Mouse (Mus musculus) right cerebral cortex, adult 18-20 months (tissue): ENCODE measurements around the gene Trim65.
"Not testable (repeated sequence)": the region's sequence is repeated elsewhere in the genome, so short reads cannot be mapped to it uniquely, and the experiment has no call there.

ENCODE experiments used
- DNase-seq: peaks from one replicate; pipeline ENCODE4 v3.0.0; 2022; ENCODE audit warnings: mixed read lengths

The Trim65 gene

DNA sequence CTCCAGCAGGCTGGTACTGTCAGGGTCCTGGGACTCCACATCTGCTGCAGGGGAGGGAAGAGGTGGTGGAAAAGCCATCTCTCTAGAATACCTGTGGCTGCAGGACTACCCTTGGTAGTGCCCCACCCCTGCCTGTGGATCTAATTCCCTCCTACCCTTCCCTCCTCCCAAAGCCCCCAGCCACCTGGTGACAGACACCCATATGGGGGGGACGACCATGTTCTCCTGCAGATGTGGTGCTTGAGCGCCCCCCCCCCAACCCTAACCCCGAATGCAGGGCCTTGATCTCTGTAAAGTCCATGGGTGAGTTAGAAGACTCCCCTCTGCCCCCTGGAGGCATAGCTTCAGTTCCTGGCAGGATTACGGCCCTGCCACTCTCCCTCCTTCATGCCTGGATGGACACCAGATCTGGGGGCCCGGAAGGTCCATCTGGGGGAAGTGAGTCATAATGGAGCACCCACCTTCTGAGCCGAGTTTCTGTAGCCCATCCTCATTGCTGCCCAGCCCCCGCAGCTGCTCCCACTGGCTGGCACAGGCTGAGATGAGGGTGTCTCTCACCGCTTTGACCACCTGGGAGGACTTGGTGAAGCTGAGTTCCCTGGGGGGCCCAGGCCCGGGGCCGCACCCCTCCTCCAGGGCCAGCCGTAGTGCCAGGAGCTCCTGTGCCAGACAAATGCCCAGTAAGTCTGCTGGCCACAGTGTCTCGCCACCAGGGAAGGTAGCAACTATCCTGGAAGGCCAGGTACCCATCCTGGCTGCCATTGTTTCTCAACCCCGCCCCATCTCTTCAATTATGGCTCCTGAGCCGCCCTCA, 23.8 kb downstream of the Trim65 start:
- DNase-seq, result no peak

DNA sequence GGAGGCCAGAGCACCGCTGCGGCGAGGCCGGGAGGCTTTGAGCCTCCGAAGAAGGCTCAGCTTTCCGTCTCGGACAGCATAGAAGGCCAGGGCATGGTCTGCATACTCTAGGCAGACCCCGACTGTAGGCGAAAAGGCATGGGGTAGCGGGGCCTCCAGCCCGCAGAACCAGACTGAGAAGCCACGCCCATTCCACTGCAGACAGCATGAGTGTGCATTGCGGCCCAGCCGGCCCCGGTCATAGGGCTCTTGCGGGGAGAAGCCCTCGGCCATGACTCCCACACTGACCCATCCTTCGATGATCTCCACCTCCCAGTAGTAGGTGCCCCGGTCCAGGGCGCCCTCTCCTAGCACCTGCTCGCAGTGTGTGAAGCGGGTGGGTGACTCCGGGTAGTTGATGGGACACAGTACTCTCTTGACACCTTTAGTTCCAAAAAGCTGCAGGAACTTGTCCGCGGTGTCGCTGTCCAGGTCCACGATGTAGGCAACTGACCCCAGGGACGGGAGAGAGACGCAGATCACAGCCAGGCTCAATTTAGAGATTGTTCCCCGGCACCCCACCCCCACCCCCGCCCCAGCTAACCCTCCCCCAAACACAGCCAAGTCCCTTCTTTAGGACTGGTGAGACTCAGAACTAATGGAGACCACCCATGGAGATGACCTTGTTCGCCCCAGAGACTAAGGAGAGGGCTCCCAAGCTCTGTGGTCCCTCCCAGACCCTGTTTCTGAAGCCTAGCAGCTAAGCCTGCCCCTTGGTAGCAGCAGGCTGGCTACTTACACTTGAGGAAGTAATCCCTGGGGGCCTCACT, 24.6 kb downstream of the Trim65 start:
- no peak for DNase-seq

DNA sequence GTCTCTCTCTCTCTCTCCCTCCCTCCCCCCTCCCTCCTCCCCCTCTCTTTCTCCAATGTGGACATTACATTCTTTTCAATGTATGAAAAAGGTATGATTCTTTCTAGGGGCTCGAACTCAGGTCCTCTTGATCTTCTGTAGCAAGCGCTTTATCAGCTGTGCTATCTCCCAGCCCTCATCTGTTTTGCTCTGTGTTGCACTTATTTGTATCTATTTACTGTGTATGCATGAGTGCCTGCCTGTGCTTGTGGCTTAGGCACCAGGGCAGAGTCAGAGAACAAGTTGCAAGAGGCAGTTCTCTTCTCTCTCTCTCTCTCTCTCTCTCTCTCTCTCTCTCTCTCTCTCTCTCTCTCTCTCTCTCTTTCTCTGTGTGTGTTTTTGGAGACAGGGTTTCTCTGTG, 25.9 kb downstream of the Trim65 start:
- DNase-seq, result no peak

DNA sequence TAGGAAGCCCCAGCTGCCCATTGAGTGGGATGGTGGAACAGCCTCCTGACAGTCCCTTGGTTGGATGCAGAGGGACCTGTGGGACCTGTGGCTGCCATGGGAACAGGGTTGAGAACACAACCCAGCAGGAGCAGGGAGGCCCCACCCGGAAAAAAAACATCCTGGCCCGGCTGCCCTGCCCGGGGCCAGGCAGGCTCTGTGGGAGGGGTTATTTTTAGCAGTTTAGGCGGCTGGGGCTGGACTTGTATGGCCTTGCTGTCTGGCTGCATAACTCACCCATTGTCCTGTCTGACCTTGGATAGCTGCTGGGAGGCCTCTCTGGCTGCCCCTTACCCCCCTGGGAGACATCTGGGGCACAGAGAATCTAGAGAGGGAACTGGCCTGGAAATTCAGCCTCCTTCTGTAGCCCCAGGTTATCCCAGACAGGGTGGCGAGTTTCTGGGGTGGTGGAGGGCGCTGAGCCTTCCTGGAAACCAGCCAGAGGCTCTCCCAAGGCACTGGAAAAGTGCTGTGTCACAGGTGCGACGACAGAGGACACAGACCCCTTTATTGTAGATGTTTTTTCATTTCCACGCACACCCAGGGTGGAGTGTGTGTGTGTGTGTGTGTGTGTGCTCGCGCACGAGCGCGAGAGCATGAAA, 26.8 kb downstream of the Trim65 start:
- DNase-seq, result no peak

DNA sequence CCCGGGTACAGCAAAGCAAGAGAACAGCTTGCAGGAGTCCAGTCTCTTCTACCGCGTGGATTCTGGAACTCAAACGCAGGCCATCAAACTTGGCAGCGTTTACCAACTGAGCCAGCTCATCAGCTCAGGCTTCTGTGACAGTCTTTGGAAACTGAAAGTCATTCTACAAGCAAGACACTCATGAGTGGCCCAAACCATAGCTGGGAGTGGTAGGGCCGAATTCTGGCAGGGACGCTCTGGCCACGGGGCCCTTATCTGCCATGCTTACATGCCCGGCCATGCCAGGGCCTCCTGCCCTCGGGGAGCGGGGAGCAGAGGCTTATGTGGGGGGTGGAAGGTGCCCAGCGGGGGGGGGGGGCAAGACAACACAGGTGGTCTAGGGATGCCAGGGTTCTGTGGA, 27.4 kb downstream of the Trim65 start:
- DNase-seq, result no peak

DNA sequence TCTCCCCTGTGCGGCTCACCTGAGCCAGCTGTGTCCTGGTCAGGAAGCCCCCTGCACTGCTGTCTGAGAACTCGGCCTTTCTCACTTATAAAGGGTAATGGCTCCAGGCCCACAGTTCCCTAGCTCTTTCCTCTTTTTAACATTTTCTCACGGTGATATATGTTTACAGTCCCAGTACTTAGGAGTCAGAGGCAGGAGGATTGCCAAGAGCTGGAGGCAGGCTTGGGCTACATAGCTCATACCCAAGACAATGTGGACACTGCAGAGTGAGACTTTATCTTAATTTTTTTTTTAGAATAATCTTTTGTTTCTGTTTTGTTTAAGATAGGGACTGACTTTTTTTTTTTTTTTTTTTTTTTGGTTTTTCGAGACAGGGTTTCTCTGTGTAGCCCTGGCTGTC, 28.5 kb downstream of the Trim65 start:
- no peak for DNase-seq

DNA sequence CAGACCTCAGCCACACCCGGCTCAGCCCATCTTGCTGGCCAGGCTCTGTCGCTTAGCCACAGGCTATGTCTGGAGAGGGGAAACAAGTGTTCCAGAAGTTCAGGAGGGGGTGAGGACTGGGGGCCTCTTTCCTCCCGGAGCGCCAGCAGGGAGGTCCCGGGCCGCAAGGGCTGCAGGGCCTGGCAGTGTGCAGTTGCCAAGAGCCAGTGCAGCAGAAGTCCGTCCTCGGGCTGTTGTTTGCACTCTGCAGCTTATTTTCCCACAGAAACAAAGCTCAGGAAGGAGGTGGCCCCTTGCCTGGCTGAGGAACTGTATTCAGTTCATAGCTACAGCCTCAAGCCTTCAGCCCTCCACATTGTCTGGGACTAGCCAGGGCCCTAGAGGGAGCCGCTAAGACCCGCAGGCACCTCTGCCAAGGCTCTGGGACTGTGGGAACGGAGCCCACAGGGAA, 29.0 kb downstream of the Trim65 start:
- DNase-seq, result no peak

DNA sequence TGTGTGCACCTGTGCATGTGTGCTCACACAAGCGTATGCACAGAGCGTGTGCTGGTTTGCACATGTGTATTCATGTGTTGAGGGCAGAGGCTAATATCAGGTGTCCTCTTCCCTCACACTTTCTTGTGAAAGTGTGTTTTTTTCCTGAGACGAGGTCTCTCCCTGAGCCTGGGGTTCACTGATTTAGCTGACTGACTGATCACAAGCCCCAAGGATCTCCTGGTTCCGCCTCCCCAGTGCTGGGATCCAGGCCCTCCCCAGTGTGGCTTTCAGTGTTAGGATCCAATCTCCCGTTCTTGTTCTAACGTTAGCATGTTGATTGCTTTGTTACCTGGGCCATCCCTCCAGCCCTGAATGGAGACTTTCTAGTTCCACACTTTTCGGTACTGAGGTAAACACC, 30.1 kb downstream of the Trim65 start:
- DNase-seq, result no peak

DNA sequence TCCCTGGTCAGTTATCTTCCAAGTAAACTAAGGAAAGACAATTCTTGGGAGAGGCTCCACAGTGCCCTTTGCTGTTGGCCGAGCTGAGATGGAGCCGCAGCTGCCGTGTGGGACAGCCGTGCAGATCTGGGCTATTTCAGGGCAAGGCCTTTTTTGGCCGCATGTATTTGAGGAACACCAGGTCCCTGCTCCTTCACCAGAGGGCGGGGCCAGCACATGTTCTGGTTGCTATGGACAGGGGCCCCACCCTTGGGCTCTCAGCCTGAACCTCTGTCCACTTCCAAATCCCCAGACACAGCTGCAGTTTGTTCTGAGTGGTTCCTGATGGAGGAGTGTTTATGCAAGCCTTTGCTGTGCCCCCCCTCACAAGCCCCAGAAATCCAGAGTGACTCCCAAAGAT, 30.5 kb downstream of the Trim65 start:
- no peak for DNase-seq

DNA sequence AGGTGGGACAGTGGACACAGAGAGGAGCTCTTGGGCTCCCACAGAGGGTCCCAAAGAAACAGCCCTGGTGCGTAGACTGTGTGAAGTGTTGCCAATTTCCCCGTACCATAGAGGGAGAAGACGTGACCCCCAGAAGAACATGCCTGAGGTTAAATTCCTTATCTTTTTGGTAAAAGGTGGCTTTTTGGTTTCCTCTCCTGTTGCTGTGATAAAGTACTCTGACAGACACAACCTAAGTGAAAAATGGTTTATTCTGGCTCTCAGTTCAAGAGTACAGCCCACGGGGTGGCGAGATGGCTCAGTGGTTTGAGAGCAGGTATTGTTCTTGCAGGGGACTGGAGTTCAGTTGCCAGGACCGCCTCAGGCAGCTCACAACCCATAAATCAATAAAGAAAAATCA, 31.5 kb downstream of the Trim65 start:
- DNase-seq, result no peak

DNA sequence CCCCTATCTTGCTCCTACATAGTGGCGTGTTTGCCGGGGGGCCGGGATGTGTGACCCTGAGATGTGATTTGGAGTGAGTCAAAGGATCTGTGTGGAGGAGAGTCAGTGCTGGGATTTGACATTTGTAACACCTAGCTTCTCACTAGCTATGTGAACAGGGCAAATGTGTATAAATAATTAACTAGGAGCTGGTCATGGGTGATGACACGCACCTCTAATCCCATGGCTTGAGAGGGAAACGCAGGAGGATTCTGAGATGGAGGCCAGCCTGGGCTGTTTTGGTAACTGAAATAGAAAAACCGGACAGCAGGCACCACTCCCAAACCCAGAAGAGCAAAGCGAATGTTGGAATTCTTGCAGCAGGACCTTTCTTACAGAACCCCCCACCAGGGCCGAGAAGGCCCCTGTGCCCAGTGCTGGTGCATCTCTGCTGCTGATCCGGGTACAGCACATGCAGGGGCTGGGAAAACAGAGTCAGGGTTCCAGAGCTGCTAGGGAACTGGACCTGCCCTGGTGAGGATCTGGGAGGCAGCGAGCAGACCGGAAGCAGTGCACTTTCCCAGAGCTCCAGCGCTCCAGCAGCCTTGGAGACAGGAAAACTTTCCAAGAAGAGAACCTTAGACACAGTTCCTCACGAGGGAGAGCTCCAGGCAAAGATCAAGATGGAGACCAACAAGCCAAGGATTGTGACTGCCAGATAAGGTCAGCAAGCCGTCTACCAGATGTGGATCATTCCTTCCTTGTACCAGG, 32.0 kb downstream of the Trim65 start:
- no peak for DNase-seq

DNA sequence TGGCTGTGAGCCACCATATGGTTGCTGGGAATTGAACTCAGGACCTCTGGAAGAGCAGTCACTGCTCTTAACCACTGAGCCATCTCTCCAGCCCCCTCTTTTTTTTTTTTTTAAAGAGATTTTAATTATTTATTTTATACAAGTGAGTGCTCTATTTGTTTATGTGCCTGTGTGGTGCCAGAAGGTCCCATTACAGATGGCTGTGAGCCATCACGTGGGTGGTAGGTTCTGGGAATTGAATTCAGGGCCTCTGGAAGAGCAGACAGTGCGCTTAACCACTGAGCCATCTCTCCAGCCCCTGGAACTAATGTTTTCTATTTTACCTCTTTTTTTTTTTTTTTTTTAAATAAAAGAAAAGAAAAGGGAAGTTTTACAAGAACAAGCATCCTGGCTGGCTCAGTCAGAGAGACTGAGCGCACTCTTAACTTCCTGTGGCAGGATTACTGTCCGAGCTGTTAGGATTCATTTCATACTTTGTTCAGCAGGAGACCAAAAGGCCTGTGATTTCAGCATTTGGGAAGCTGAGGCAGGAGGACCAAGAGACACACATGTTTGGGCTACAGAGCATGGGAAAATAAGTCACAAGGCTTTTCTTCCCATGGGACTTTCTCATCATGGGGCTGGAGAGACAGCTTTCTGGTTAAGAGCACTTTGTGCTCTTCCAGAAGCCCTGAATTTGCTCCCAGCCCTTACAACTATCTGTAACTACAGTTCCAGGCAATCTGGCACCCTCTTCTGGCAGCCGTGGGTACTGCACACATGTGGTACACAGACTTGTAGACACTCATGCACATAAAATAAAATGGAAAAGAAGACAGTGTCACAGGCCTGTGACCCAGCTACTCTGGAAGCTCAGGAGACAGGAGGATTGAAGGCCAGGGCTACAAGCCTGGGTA, 34.5 kb downstream of the Trim65 start:
- no peak for DNase-seq

DNA sequence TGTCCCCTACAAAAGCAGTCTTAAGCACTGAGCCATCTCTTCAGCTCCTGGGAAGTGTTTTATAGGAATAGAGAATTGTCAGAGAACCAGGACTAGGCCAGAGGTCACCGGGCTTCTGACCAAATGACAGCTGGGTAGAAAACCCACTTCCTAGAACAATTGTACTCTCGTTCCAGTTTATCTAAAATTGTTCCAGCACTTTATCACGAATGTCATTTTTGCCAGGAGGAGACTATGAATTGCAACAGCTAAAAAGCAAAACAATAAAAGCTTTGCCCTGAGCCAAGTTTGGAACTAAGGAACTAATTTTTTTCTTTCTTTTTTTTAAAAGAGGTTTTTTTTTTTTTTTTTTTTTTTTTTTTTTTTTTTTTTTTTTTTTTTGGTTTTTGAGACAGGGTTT, 35.4 kb downstream of the Trim65 start:
- DNase-seq, result no peak

DNA sequence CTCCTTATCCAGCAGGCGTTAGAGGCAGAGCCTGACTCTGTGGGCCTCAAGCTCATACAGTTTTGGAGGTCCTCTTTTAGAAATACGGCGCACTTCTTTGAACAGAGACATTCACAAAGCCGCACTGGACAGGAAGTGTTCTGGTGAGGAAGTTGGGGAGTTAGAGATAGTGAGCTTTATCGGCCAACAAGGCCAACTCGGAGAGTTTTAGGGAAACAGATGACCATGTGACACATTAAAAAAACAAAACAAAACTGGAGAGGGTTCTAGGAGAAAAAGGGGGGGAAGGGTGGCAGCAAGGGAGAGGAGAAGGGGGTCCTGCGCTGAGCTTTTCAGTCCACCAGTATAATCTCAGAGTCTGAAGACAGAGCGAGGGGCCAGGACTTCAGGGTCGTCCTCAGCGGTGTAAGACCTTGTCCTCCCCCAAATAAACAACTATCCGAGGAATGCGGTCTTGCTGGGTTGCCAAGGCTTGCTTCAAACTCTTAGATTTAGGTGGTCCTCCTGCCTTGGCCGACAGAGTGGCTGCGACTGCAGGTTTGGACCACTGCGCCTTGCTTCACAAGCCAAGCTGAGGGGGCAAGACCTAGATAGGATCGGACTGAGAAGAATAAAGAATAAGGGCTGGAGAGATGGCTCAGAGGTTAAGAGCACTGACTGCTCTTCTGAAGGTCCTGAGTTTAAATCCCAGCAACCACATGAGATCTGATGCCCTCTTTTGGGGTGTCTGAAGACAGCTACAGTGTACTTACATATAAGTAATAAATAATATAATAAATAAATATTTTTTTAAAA, 37.0 kb downstream of the Trim65 start:
- DNase-seq, result no peak

DNA sequence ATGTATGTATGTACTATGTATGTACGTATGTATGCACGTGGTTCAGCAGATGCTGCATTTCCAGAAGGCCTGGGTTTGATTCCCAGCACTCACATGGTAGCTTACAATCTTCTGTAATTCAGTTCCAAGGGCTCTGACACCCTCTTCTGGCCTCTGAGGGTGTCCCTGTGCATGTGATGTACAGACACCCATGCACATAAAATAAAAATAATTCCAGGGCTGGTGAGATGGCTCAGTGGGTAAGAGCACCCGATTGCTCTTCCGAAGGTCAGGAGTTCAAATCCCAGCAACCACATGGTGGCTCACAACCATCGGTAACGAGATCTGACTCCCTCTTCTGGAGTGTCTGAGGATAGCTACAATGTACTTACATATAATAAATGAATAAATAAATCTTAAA, 38.0 kb downstream of the Trim65 start:
- DNase-seq, result not testable (repeated sequence)

DNA sequence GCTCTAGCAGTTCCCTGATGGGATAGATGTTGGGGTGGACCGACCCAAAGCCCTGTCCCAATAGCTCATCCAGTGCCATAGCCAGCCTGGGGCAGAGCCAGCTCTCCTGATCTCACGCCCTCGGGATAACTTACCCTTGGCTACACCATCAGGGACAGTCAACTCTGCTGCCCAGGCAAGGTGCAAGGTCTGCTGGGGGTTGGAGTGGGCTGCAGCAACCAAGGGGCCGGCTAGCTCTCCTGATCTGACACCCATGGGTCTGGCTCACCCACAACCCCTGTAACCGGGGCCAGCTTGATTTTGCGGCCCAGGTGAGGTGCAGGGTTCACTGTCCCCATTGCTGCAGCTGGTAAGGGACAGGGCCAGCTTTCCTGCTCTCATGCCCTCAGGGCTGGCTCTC, 39.3 kb downstream of the Trim65 start:
- DNase-seq, result no peak

DNA sequence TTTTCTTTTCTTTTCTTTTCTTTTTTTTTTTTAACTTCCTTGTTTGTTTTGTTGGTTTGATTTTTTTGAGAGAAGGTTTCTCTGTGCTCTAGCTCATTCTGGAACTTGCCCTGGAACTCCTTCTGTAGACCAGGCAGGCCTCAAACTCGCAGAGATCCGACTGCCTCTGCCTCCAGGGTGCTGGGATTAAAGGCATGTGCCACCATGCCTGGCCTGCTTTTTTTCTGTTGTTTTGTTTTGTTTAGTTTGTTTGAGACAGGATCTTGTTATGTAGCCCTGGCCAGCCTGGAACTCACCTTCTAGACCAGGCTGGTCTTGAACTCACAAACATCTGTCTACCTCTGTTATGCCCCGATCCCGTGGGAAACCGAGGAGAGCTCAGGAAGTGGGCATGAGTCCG, 41.4 kb downstream of the Trim65 start:
- DNase-seq, result no peak

DNA sequence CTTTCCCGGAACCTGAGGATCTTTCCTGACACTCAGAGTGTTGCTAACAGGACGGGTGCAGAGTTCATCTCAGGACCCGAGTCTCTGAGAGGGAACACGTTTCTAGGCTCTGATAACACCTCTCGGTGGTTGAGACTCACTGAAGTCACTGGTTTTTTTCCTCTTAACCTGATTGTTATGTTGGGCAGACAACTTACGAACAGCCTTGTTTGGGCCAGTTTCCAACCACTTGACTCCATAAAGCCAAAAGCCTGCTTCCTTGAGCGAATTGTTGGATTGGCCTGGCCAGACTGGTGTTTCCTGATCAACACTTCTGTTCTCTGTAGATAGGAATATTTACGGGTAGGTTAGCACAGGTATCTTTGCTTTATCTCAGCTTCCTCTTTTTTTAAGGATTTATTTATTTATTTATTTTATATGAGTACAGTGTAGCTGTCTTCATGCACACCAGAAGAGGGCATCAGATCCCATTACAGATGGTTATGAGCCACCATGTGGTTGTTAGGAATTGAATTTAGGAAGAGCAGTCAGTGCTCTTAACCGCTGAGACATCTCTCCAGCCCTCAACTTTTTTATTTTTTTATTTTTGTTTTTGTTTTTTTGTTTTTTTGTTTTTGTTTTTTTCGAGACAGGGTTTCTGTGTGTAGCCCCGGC, 42.1 kb downstream of the Trim65 start:
- no peak for DNase-seq

DNA sequence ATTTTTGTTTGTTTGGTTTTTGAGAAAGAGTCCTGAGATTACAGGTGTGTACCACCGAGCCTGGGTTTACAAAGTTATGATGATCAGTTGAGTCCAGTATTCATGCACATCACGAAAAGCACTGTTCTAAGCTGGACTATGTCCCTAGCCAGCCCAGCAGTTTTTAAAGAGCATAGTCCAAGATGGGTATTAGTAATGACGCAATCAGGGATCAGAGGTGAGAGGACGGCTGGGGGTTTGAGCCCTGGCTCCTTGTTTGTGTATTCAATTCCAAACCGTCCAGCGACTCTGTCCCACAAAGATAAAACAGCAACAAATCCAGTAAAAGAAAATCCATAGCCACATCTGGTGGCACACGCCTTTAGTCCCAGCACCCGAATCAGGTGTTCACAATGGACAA, 42.7 kb downstream of the Trim65 start:
- no peak for DNase-seq
